Mouse (Mus musculus): ENCODE results near the gene Smoc1.

- no peak for TF ChIP-seq EP300 (IDR thresholded peaks at IDR 0.05; ENCODE audit: low read depth)
- TF ChIP-seq CTCF (IDR thresholded peaks at IDR 0.05; ENCODE audit: low read depth): no peak
Measured at GRCm38 (mm10) chr12:81104546-81104945, 77.9 kb downstream of the Smoc1 start.
